Mouse (Mus musculus): ENCODE measurements around the gene 4930558C23Rik.

GRCm38 (mm10) chr3:95450915-95451314 is 48.3 kb upstream of the 4930558C23Rik start:
- TF ChIP-seq CTCF (IDR thresholded peaks at IDR 0.05; ENCODE audit: extremely low read depth, insufficient read depth, low read length) (no peak), POLR2A (IDR thresholded peaks at IDR 0.05; ENCODE audit: extremely low read depth, insufficient read depth, low read length) (no peak)

Data from cortical plate, adult 2 months (tissue).